15 mouse cellular contexts compared by ENCODE assay signal in the genomic region with DNA sequence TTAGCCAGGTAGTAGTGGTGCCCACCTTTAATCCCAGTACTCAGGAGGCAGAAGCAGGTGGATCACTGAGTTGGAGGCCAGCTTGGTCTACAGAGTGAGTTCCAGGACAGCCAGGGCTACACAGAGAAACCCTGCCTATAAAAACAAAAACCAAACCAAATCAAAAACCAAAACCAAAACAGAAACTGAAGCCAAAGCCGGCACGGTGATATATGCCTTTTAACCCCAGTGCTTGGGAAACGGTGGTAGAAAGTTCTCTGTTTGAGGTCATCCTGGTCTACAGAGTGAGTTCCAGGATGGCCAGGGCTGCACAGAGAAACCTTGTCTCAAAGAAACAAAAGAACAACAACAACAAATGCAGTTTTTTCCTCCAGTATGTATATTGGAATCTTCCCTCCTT.
"Had no signal": no experiment of that assay in that cellular context is flagged by ENCODE, and none has a peak within 500 bp of the region (broad histone marks: within the 10 kb centered on the region; RNA-seq: fewer than 3 reads in every experiment).

No protein-coding gene starts in this region.

- ATAC-seq: lung, postnatal 0 days; midbrain, embryonic 16.5 days had no signal

- H3K9ac ChIP-seq: limb, embryonic 12.5 days; liver, embryonic 14.5 days; stomach, embryonic 15.5 days had no signal

- H3K4me2 ChIP-seq: limb, embryonic 12.5 days; midbrain, embryonic 11.5 days; stomach, embryonic 15.5 days had no signal

- H3K27ac ChIP-seq: limb, embryonic 12.5 days; liver, embryonic 14.5 days; stomach, embryonic 15.5 days had no signal

- H3K9me3 ChIP-seq: limb, embryonic 12.5 days; megakaryocyte, embryonic 14.5 days; stomach, embryonic 15.5 days had no signal

- H3K4me3 ChIP-seq: limb, embryonic 12.5 days; stomach, embryonic 15.5 days had no signal

- H3K27me3 ChIP-seq: limb, embryonic 12.5 days; stomach, embryonic 15.5 days had no signal

- H3K36me3 ChIP-seq: limb, embryonic 12.5 days; stomach, embryonic 15.5 days had no signal

- DNase-seq: kidney, adult 8-10 months; kidney, postnatal 36 days; liver; lung, adult 2 months; lung, postnatal 4 days; right cerebral cortex, postnatal 25 days; thymus, adult 2 months; thymus, postnatal 25 days had no signal

- H3K4me1 ChIP-seq: stomach, embryonic 15.5 days had no signal
